Mouse (Mus musculus): ENCODE results near the gene Pipox.

DNA sequence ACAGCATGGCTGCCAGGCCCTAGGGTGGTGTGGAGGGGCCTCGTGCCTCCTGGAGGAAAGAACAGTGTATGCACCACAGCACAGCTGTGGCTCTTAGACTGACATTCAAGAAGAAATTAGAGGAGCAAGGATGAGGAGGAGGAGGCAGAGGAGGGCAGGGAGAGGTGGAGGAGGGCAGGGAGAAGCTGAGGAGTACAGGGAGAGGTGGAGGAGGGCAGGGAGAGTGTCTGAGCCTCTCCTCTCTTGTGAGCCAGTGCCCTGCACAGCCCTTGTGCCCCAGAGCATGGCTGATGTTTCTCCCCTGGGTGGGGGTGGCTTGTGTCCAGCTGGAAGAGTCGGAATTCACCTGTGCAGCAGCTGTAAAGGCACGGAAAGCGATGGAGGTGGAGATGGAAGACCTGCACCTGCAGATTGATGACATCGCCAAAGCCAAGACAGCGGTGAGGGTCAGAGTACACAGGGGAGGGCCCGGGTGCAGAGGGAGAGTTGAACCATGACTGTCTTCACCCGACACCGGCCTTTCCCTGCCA, 46.2 kb downstream of the Pipox start:
- TF ChIP-seq CTCF (IDR thresholded peaks at IDR 0.05; ENCODE audit: borderline replicate concordance, extremely low read depth, insufficient read depth, insufficient read length), result no peak
- TF ChIP-seq POLR2A (IDR thresholded peaks at IDR 0.05; ENCODE audit: borderline replicate concordance, extremely low read depth, insufficient read depth, insufficient read length, poor library complexity, severe bottlenecking), result no peak

Measured in brain, embryonic 14.5 days (tissue).